Mouse (Mus musculus) lung, postnatal 0 days (tissue): ENCODE measurements around the gene Add2. TPM values are rescaled to one million over a fixed set of nuclear protein-coding genes. Genes with fewer than 3 reads are reported as not detected.
A peak's percentile ranks its signal among the peaks of the same experiment; 100 is the strongest.

ENCODE experiments used
- ATAC-seq: fragments of 200-750 bp; cut with Nextera tagmentation; 2 replicates; pipeline ENCODE4 v1.8.0; 2017; ENCODE audit warnings: moderate library complexity
- DNase-seq: peaks from one replicate; pipeline ENCODE4 v3.0.0-alpha.2; 2016; ENCODE audit warnings: low spot score
- H3K27ac ChIP-seq: fragments of 300-500 bp; sonication (generic); 2 replicates; pipeline ENCODE4 v1.5.1; 2014; ENCODE audit warnings: antibody characterized with exemption, mild to moderate bottlenecking, low read length, mixed read lengths
- H3K27me3 ChIP-seq: fragments of 300-500 bp; sonication (generic); replicated peaks from 2 replicates; pipeline ENCODE4 v1.6.1; 2014; ENCODE audit warnings: low read length, mixed read lengths; ENCODE audit not compliant: insufficient read depth
- H3K36me3 ChIP-seq: fragments of 300-500 bp; sonication (generic); 2 replicates; pipeline ENCODE4 v1.6.1; 2014; ENCODE audit warnings: low read length, mixed read lengths; ENCODE audit not compliant: insufficient read depth
- H3K4me1 ChIP-seq: fragments of 300-500 bp; sonication (generic); 2 replicates; pipeline ENCODE4 v1.6.1; 2014; ENCODE audit warnings: antibody characterized with exemption, low read depth, low read length, mixed read lengths; ENCODE audit not compliant: insufficient read depth
- H3K4me2 ChIP-seq: fragments of 300-500 bp; sonication (generic); replicated peaks from 2 replicates; pipeline ENCODE4 v1.6.1; 2014; ENCODE audit warnings: low read depth, mild to moderate bottlenecking, low read length, moderate library complexity, mixed read lengths
- H3K4me3 ChIP-seq: fragments of 300-500 bp; sonication (generic); 2 replicates; pipeline ENCODE4 v1.5.1; 2014; ENCODE audit warnings: low read depth, low read length
- H3K9ac ChIP-seq: fragments of 300-500 bp; sonication (generic); replicated peaks from 2 replicates; pipeline ENCODE4 v1.6.1; 2014; ENCODE audit warnings: low read depth, mild to moderate bottlenecking
- H3K9me3 ChIP-seq: fragments of 300-500 bp; sonication (generic); 2 replicates; pipeline ENCODE4 v1.6.1; 2016; ENCODE audit warnings: low read length, mixed read lengths
- CTCF ChIP-seq: IDR thresholded peaks from 2 replicates; pipeline ENCODE4 v1.5.1; 2016; ENCODE audit warnings: antibody characterized with exemption, mild to moderate bottlenecking
- EP300 ChIP-seq: IDR thresholded peaks from 2 replicates; pipeline ENCODE4 v1.6.1; 2016; ENCODE audit warnings: antibody characterized with exemption, mild to moderate bottlenecking, control low read depth
- WGBS: fragments of 180-500 bp; shearing (Covaris S2); extraction: QIAGEN DNeasy Blood & Tissue Kit; methylation state at CpG from one replicate; pipeline ENCODE4 v1.1.7; 2014; 5-methylcytosine and 5-hydroxymethylcytosine counted together
- polyA plus RNA-seq: library from polyadenylated mRNA; unstranded; fragments of >200 nt; fragmentation: Nextera tagmentation; extraction: Ambion mirVana; gene quantifications from 2 replicates; pipeline ENCODE4 v1.2.1, GENCODE M21; 2015

The Add2 gene
- polyA plus RNA-seq, 1 experiment from 2014 or later: 0.84 TPM

GRCm38 (mm10) chr6:86152676-86153075 lies 124.2 kb downstream of the Add2 start:
- no peak for DNase-seq
- no peak overlapping the region for H3K4me3 ChIP-seq
- H3K4me2 ChIP-seq: no peak overlapping the region
- H3K9ac ChIP-seq: no peak overlapping the region
- H3K4me1 ChIP-seq: no peaks in the 10 kb centered on the region
- H3K27ac ChIP-seq: no peak overlapping the region
- no peaks in the 10 kb centered on the region for H3K36me3 ChIP-seq
- H3K27me3 ChIP-seq: no peaks in the 10 kb centered on the region
- 83% methylated on average over 7 of the region's 7 CpGs for WGBS
- TF ChIP-seq CTCF (no peak), EP300 (no peak)
- H3K9me3 ChIP-seq: no peaks in the 10 kb centered on the region
- ATAC-seq: no peak

GRCm38 (mm10) chr6:86153436-86153990 lies 125.0 kb downstream of the Add2 start:
- Histone ChIP-seq H3K36me3 (no peaks in the 10 kb centered on the region), H3K4me3 (no peak overlapping the region), H3K9me3 (no peaks in the 10 kb centered on the region), H3K4me1 (no peaks in the 10 kb centered on the region), H3K9ac (no peak overlapping the region), H3K4me2 (no peak overlapping the region), H3K27ac (no peak overlapping the region), H3K27me3 (no peaks in the 10 kb centered on the region)
- no peak for ATAC-seq
- no peak for DNase-seq
- WGBS: 62% methylated on average over 8 of the region's 8 CpGs
- no peak for TF ChIP-seq EP300
- no peak for TF ChIP-seq CTCF

GRCm38 (mm10) chr6:86154006-86154405 lies 125.5 kb downstream of the Add2 start:
- no peaks in the 10 kb centered on the region for H3K9me3 ChIP-seq
- no peak for ATAC-seq
- no peaks in the 10 kb centered on the region for H3K36me3 ChIP-seq
- WGBS: 75% methylated on average over 5 of the region's 5 CpGs
- no peak for TF ChIP-seq CTCF
- no peak for TF ChIP-seq EP300
- H3K27ac ChIP-seq: no peak overlapping the region
- no peaks in the 10 kb centered on the region for H3K4me1 ChIP-seq
- H3K4me3 ChIP-seq: no peak overlapping the region
- H3K27me3 ChIP-seq: no peaks in the 10 kb centered on the region
- no peak overlapping the region for H3K9ac ChIP-seq
- no peak overlapping the region for H3K4me2 ChIP-seq
- no peak for DNase-seq

- no peak overlapping the region for H3K4me2 ChIP-seq
- no peak for DNase-seq
- TF ChIP-seq EP300 (no peak), CTCF (no peak)
- H3K9me3 ChIP-seq: no peaks in the 10 kb centered on the region
- H3K27ac ChIP-seq: no peak overlapping the region
- WGBS: 38% methylated on average over 2 of the region's 2 CpGs
- no peaks in the 10 kb centered on the region for H3K27me3 ChIP-seq
- H3K4me3 ChIP-seq: no peak overlapping the region
- H3K36me3 ChIP-seq: no peaks in the 10 kb centered on the region
- ATAC-seq: no peak
- no peaks in the 10 kb centered on the region for H3K4me1 ChIP-seq
- H3K9ac ChIP-seq: no peak overlapping the region
These were observed 126.0 kb downstream of the Add2 start for GRCm38 (mm10) chr6:86154481-86154880.

GRCm38 (mm10) chr6:86157253-86158234 lies 129.1 kb downstream of the Add2 start:
- no peaks in the 10 kb centered on the region for H3K36me3 ChIP-seq
- ATAC-seq: peak; percentile 93
- peak; percentile 85 for DNase-seq
- no peak overlapping the region for H3K4me3 ChIP-seq
- H3K4me1 ChIP-seq: no peaks in the 10 kb centered on the region
- no peak overlapping the region; the same call in 1 of the 2 replicates for H3K4me2 ChIP-seq
- TF ChIP-seq CTCF: peak; percentile 32
- no peak for TF ChIP-seq EP300
- 44% methylated on average over 17 of the region's 17 CpGs for WGBS
- no peaks in the 10 kb centered on the region for H3K9me3 ChIP-seq
- no peak overlapping the region for H3K9ac ChIP-seq
- H3K27ac ChIP-seq: no peak overlapping the region
- H3K27me3 ChIP-seq: no peaks in the 10 kb centered on the region

GRCm38 (mm10) chr6:86160878-86161277 lies 132.4 kb downstream of the Add2 start:
- Histone ChIP-seq H3K4me1 (no peaks in the 10 kb centered on the region), H3K36me3 (no peaks in the 10 kb centered on the region), H3K4me3 (no peak overlapping the region), H3K9me3 (no peaks in the 10 kb centered on the region), H3K27me3 (no peaks in the 10 kb centered on the region), H3K4me2 (no peak overlapping the region), H3K9ac (no peak overlapping the region), H3K27ac (no peak overlapping the region)
- DNase-seq: no peak
- no peak for ATAC-seq
- TF ChIP-seq CTCF (no peak), EP300 (no peak)
- WGBS: 52% methylated on average over 3 of the region's 3 CpGs
